Mouse (Mus musculus): ENCODE data around the gene Rbms1. TPM values are rescaled to one million over a fixed set of nuclear protein-coding genes. Genes with fewer than 3 reads are reported as not detected.
A peak's percentile ranks its signal among the peaks of the same experiment; 100 is the strongest.

Gene Rbms1
- total RNA-seq, 2 experiments from 2014 or later, result 17.8 to 20.1 TPM

DNA sequence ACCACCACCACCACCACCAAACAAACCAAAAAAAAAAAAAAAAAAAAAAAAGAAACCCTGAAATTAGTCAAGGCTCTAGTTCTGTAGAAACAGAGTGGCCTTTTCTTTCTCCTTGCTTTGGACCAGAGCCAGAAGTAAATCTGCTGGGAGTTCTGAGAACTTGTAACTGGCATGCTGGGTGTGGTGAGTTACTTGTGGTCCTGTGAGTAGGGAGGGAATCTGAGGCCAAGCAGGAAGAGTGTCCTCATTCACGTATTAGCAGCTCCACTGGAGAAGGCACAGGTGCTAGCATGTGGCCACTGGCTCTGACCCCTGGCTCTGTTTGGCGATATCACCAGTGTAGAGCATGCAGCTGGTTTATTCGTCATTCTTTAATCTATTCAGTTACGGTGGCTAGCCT, 137.3 kb downstream of the Rbms1 start:
- peak in 1 of 2 experiments; percentile 47 for DNase-seq
- intact Hi-C loops (cut with DNase I), result no loop called here

GRCm38 (mm10) chr2:60821635-60822034, 141.4 kb downstream of the Rbms1 start:
- intact Hi-C loops (cut with DNase I), result no loop called here
- DNase-seq, result no peak

DNA sequence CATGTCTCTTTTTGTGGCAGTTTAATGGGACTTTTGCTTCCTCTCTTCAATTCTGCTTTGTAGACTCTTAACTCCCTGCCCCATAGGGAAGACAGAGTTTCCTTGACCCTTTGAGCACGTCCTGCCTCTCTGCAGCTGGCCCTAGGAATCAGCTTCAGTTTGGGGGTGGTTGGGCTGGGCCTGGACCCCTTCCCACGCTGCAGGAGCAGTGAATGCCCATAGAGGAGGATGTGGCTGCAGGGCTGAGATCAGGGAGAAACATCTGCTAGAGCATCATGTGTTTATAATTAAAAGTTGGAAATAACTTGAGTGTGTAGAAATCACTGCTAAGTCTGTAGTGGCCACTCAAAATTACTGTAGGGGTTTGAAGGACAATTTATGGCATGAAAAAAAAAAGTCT, 144.4 kb downstream of the Rbms1 start:
- no peak for DNase-seq
- intact Hi-C loops (cut with DNase I), result no loop called here

DNA sequence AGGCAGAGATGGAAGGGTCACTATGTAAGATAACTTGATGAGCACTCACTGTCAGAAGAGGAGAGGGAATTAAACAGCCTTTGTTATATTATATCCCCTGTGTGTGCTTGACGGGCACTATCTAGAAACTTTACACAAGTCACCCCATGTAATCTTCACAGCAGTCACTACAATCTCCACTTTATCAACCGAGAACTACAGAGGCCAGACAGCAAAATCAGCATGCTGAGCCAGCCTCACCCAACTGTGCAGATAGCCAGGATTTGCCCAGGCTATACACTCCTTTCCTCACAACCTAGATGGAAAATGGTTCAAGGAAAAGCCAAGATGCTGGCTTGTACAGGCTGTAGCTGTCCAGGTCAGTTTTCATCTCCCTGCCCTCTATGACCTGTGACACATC, 146.7 kb downstream of the Rbms1 start:
- DNase-seq, result no peak
- intact Hi-C loops (cut with DNase I), result no loop called here

- intact Hi-C loops (cut with DNase I), result no loop called here
- no peak for DNase-seq
Measured at GRCm38 (mm10) chr2:60814788-60815187, 148.2 kb downstream of the Rbms1 start.

GRCm38 (mm10) chr2:60812949-60813348, 150.0 kb downstream of the Rbms1 start:
- peak; percentile 19 to 37 for DNase-seq
- intact Hi-C loops (cut with DNase I), result no loop called here

DNA sequence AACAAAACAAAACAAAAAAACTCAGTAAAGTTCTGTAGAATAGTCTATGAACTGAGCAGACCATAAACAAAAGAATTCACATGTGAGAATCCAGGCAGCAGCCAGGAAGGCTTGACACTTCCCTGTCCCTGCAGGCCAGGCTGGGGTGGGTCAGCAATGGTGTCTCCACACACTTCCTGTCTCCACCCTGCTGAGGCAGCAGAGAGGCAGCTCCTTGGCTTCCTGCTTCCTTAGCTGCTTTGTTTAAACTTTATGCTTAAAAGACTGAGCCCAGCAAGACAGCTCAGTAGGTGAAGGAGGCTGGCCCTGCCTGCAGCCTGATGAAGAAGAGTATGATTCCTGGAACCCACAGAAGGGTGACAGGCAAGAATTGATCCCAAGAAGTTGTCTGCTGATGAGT, 152.4 kb downstream of the Rbms1 start:
- peak in 1 of 2 experiments; percentile 54 for DNase-seq
- intact Hi-C loops (cut with DNase I), result no loop called here

DNA sequence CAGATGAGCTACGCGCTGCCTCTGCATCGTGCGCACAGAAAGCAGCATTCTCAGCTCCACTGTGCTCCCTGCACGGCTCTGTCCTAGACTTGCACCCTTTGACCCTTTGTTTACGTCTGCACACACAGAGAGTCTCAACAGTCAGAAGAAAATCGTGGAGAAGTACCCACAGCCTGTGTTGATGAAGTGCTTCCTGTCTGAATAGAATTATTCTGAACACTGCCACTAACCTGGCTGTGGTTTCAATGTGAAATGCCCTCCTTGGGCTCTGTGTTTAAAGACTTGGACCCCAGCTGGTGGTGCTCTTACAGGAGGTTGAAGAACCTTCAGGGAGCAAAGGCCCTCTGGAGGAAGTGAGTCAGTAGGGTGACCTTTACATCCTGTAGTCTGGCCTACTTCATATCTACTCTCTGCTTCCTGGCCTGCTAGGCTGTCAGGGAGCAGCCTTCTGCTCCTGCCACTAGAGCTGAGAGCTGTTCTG, 153.5 kb downstream of the Rbms1 start:
- intact Hi-C loops (cut with DNase I), result no loop called here
- DNase-seq, result no peak

DNA sequence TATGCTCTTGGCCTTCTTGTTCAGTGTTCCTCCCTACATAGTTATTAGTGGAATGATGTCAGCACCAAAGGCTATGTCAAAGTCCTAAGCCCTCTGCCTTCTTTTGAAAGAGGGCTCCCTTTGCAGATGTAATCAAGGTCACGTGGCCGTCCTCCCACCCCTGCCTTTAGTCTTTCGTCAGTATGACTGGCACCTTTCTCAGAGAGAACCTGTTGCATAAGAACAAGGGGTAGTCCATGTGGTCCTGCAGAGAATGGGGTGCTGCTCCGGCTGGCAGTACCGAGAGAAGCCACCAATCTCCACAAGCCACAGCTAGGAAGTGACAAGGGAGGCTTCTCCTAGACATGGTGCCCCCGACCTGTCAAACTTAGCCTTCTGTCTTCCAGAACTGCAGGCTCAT, 154.2 kb downstream of the Rbms1 start:
- DNase-seq, result no peak
- intact Hi-C loops (cut with DNase I), result no loop called here

- intact Hi-C loops (cut with DNase I), result no loop called here
- no peak for DNase-seq
Measured at GRCm38 (mm10) chr2:60807341-60808195, 155.4 kb downstream of the Rbms1 start.

DNA sequence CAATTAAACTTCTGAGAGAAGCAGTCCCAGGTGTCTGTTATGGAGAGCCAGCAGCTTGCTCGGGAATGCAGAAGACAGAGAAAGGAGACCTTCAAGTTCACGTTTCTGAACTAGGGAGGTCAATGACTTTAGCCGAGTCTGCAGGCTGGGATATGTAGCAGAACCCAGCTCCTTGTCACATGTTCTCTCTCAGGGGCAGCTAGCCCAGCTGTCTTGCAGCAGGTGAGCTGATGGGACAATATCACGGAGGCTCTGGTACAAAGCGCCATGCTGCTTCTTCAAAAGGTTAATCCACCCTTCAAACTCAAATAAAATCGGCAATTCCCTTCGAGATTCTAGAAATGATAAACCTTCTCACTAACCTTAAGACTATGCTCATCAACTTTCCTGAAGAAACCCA, 158.2 kb downstream of the Rbms1 start:
- intact Hi-C loops (cut with DNase I), result loop anchor here (5.0 kb wide), 4 partner anchors 78 to 648 kb away; partner anchors contain the start of gene Rbms1
- no peak for DNase-seq

- intact Hi-C loops (cut with DNase I), result loop anchor here (2.0 to 5.0 kb wide), 5 partner anchors 73 to 649 kb away; partner anchors contain the start of gene Rbms1
Measured at GRCm38 (mm10) chr2:60803377-60803776, 159.6 kb downstream of the Rbms1 start.

GRCm38 (mm10) chr2:60802828-60803227, 160.2 kb downstream of the Rbms1 start:
- intact Hi-C loops (cut with DNase I), result loop anchor here (2.0 to 5.0 kb wide), 5 partner anchors 72 to 649 kb away; partner anchors contain the start of gene Rbms1
- no peak for DNase-seq

More at GRCm38 (mm10) chr2:60803377-60803776, 159.6 kb downstream of the Rbms1 start:
- no peak for DNase-seq

GRCm38 (mm10) chr2:60802191-60802590, 160.8 kb downstream of the Rbms1 start:
- intact Hi-C loops (cut with DNase I), result loop anchor here (2.0 to 5.0 kb wide), 5 partner anchors 71 to 650 kb away; partner anchors contain the start of gene Rbms1
- no peak for DNase-seq

GRCm38 (mm10) chr2:60801571-60802155, 161.3 kb downstream of the Rbms1 start:
- intact Hi-C loops (cut with DNase I), result loop anchor here (2.0 to 5.0 kb wide), 5 partner anchors 71 to 651 kb away; partner anchors contain the start of gene Rbms1
- DNase-seq, result no peak

- intact Hi-C loops (cut with DNase I), result loop anchor here (5.0 kb wide), 4 partner anchors 81 to 651 kb away; partner anchors contain the start of gene Rbms1
- no peak for DNase-seq
Measured at GRCm38 (mm10) chr2:60800921-60801558, 162.0 kb downstream of the Rbms1 start.

DNA sequence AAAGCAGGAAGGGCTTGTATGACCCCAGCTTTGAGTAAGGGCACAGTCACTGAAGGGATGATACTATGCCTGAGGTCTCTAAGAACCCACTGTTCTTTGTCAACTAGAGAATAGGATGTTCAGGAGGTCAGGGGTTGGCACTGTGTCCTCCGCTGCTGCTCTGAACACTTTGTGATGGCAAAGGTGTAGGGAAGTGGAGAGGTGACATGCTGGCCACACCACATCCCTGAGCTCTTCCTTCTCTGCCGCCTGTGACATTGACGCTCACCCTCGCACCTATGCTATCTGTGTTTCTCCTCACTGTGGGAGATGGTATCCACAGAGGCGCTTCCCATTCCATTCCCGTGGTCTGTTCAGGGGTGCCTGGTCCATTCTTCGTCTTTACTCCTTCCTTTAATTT, 163.2 kb downstream of the Rbms1 start:
- DNase-seq, result no peak
- intact Hi-C loops (cut with DNase I), result loop anchor here (5.0 kb wide), 4 partner anchors 82 to 652 kb away; partner anchors contain the start of gene Rbms1

DNA sequence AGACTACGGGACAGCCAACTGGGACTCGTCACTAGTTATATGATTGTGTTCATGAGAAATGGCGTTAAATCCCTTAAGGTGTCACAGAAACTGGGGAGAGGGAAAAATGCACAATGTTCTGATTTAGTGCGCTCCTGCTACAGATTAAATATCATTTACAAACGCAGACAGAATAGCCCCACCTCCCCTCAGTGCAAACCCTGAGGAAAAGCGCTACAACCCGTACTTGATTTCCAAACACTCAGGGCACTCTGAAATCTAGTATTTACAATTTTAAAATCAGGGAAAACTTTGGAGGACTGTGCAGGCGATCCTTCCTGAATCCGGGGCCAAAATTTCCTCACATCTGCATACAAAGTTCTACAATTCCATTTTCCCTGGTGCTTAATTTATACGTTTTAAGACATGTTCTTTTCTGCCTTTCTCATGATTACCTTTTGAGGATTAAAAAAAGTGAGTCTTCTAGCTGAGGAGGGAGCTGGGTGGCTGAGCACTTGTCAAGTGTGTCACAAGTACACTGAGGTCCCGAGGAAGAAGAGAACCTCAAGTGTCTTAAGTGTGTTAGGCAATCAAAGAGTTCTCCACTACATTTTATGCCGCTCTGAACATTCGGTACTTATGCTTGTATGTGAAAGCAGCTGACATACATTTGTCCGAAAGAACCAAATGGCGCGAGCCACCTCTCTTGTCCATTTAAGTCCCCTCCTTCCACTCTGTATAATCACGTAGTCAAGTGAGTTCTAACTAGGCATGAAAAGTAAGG, 164.0 kb downstream of the Rbms1 start:
- intact Hi-C loops (cut with DNase I), result no loop called here
- no peak for DNase-seq

DNA sequence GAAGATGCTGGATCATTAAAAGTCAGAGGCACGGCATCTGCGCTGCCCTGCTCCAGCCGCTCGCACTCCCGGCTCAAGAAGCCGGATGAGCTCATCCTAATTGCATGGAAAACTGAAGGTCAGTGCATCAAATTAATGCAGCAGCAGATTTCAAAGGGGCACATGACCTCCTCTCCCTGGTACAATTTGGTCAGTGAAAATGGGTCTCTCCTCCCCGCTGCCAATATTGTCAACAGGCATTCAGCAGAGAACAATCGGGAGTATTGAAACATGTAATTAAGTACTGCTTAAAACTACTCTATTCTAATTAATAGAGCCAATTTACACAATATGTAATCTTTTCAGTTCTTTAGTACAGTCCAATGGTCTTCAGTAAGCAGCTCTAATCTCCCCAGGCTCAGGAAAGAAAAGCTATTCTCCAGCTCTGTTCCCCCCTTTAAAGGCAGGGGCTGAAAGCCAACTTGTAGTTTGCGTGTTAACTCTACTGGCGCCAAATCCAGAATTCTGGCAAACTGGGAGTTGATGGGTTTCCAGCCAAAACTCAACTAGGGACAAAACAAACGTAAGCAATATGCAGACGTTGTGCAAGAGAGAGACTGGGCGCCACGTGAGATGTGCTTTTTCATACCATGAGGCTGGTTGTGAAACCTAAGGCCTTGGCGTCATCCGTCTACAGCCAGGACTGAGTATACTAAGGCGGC, 165.9 kb downstream of the Rbms1 start:
- peak in 1 of 2 experiments; percentile 37 for DNase-seq
- intact Hi-C loops (cut with DNase I), result no loop called here

Measured in gastrocnemius, postnatal 36 days (tissue).